7 mouse cellular contexts compared by ENCODE assay signal in genomic region chr2:92499701-92500322, GRCm38 (mm10). TPM values are rescaled to one million over a fixed set of nuclear protein-coding genes. Genes with fewer than 3 reads are reported as not detected.
DNase-seq lines count a peak whose midpoint lies in the region.

No protein-coding gene starts in this region.

- intact Hi-C loops in left cerebral cortex, postnatal 14 days (cut with DNase I): no loop called here

- DNase-seq in embryo, embryonic 9.5 days (ENCODE audit: extremely low spot score): peak; percentile 41
- peak; percentile 31 for DNase-seq in forelimb bud, embryonic 11.5 days (ENCODE audit: low read depth, low spot score)
- peak; percentile 78 to 94 for DNase-seq in left cerebral cortex, postnatal 14 days (ENCODE audit: low spot score in 2 of 2)
- DNase-seq in right cerebral cortex, adult 2 months (ENCODE audit: low spot score in 2 of 2): peak; percentile 67 to 69
- DNase-seq in adrenal gland, adult (ENCODE audit: inconsistent age in 2 of 2, low spot score in 1 of 2): no peak
- no peak for DNase-seq in B cell, adult 2 months
- no peak for DNase-seq in adrenal gland, postnatal 4 days (ENCODE audit: low spot score in 2 of 2)

RNA-seq across cellular contexts. Expression of gene Slc35c1, which starts 39.5 kb away (rescaled TPM):
- 10 to 100 TPM; 20.5 to 22.1 TPM for total RNA-seq in left cerebral cortex, postnatal 14 days (2021)
- total RNA-seq in adrenal gland, postnatal 4 days (2021): 10 to 100 TPM; 22.7 to 23.7 TPM

Comparison
In these comparisons a context has a peak if more than half of its experiments do, and no peak if none do; other contexts are left out.
1. DNase-seq: peak in embryo, embryonic 9.5 days (single experiment), forelimb bud, embryonic 11.5 days (single experiment), left cerebral cortex, postnatal 14 days (2 of 2) and right cerebral cortex, adult 2 months (2 of 2); none in adrenal gland, adult (0 of 2), B cell, adult 2 months (0 of 2) and adrenal gland, postnatal 4 days (0 of 2).